Mouse (Mus musculus) layer of hippocampus, adult 18-20 months (tissue): ENCODE measurements around the gene Gm14444. TPM values are rescaled to one million over a fixed set of nuclear protein-coding genes. Genes with fewer than 3 reads are reported as not detected.
"Not testable (repeated sequence)": the region's sequence is repeated elsewhere in the genome, so short reads cannot be mapped to it uniquely, and the experiment has no call there.

ENCODE experiments used
- DNase-seq, 2 experiments: peaks; one replicate each; pipeline ENCODE4 v3.0.0; 2022; ENCODE audit warnings: low spot score in 2 of 2
- long read RNA-seq: library from polyadenylated mRNA; stranded (forward); transcript quantifications from one replicate; pipeline ENCODE4 v2.0.0, GENCODE M21; 2021
- total RNA-seq, 2 experiments: library from RNA; stranded (reverse); gene quantifications; 2 replicates each; pipeline ENCODE4 v1.2.3; 2021

The Gm14444 gene
- 1 to 10 TPM in 1 of 2 experiments, under 1 TPM in 1; 0.81 to 1.9 TPM for total RNA-seq
- long read RNA-seq = 0 reads

- not testable (repeated sequence) for DNase-seq
Measured at GRCm38 (mm10) chr2:175010022-175010421, at the start of gene Gm14444. Gene Gm14444, plus strand, starts transcription at chr2:175010241.

DNA sequence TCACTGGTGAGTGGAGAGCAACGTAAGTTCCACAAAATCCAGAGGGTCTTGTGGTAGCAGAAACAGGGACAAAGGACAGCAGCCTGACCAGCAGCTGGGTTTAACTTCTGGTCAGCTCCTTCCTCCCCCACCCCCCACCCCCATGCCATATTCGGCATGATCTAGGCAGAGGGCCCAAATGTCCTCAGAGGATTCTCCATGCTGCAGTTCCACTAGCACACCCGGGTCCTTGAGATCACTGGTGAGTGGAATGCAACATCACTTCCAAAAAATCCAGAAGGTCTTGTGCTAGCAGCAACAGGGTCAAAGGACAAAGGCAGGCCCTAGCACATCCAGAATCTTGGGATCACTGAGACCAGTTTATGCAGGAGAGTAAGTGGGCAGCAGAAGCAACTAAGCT lies 44.6 kb upstream of the Gm14444 start:
- not testable (repeated sequence) for DNase-seq

- DNase-seq = not testable (repeated sequence)
Measured at GRCm38 (mm10) chr2:175044268-175044667, 34.2 kb downstream of the Gm14444 start.

GRCm38 (mm10) chr2:175067681-175068261 lies 57.7 kb downstream of the Gm14444 start, which contains the start of gene Gm14393:
Gene Gm14393, minus strand, starts transcription at chr2:175067781.
- DNase-seq = not testable (repeated sequence)

Other genes with a start within 250 kb of the Gm14444 start
- gene Edn3, start 249.6 kb upstream of the Gm14444 start, total RNA-seq = 1 to 10 TPM; 3.0 to 3.4 TPM
- gene Gm14393, start 57.5 kb downstream of the Gm14444 start, total RNA-seq = 1 to 10 TPM in 1 of 2 experiments, not detected in 1; 1.4 TPM
- gene Gm14399, start 131.8 kb downstream of the Gm14444 start, total RNA-seq = 10 to 100 TPM; 19.8 to 22.8 TPM
- gene Gm14443, start 165.6 kb downstream of the Gm14444 start, total RNA-seq = 1 to 10 TPM; 5.3 to 6.5 TPM
- gene Gm14391, start 196.7 kb downstream of the Gm14444 start, total RNA-seq = 100 to 1,000 TPM in 1 of 2 experiments, 10 to 100 TPM in 1; 90.9 to 102 TPM